Mouse (Mus musculus): ENCODE results near the gene Mdc1.

Mdc1 gene

GRCm38 (mm10) chr17:35848112-35848511 lies 6.8 kb downstream of the Mdc1 start:
- peak; percentile 83 for DNase-seq (ENCODE audit: low read depth, low spot score)

- no peak for DNase-seq (ENCODE audit: low read depth, low spot score)
These were observed 9.7 kb downstream of the Mdc1 start for GRCm38 (mm10) chr17:35850974-35851373.

- DNase-seq (ENCODE audit: low read depth, low spot score), result no peak
These were observed 18.1 kb downstream of the Mdc1 start for GRCm38 (mm10) chr17:35859371-35859770.

GRCm38 (mm10) chr17:35859835-35860234 lies 18.5 kb downstream of the Mdc1 start:
- no peak for DNase-seq (ENCODE audit: low read depth, low spot score)

- DNase-seq (ENCODE audit: low read depth, low spot score), result no peak
These were observed 19.5 kb downstream of the Mdc1 start for GRCm38 (mm10) chr17:35860831-35861197.

DNA sequence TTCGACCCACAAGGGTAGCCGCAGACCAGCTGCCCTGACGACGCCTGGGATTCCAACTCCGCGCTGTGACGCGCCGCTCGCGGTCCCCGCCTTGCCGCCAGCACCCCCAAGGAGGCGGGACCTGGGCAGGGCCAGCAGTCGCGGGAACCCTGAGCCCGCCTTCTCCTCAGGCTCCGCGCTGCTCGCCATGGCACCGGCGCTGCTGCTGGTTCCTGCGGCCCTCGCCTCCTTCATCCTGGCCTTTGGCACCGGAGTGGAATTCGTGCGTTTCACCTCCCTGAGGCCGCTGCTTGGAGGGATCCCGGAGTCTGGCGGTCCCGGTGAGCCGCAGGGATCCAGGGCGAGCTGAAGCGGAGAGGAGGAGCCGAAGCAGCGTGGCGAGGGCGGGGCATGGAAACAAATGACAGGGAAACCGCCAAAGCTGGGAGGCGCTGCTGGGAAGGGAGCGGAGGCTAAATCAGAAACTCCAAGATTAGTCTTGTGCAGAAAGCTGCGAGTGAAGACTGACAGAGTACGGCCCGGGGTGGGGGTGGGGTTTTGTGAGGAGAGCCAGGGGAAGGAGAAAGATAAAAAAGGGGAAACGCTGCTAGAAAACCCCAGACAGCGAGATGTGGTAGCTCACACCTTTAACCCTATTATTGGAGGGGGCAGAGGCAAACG lies 20.0 kb downstream of the Mdc1 start, which contains the start of gene Nrm:
Gene Nrm, plus strand, starts transcription at position 121 of the 660 bp plus-strand sequence.
- DNase-seq (ENCODE audit: low read depth, low spot score), result peak; percentile 95

DNA sequence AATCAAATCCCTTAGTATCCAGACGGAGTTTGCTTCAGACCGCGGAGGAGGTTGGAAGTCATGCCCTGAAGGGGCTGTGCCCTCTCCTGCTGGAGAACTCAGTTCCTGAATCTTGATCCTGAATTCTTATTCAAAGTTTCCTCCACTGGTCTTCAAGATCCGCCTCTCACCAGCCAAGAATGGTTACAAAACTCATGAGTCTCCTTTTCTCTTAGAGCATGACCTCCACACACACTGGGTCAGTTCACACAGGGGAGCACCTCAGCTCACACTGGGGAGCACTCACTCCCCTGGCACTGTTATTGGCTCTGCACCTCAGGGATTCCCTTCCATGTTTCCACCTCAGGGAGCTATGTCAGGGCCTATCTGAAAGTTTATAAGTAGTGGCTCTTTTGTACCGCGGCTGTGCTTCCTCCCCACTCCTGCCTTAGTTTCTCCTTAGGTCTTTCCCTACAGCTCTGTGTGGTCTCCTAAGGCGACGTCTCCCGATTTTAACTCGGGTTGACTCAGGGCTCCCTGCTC lies 23.6 kb downstream of the Mdc1 start:
- DNase-seq (ENCODE audit: low read depth, low spot score), result no peak

GRCm38 (mm10) chr17:35865481-35866280 lies 24.4 kb downstream of the Mdc1 start, which contains the start of gene Ppp1r18:
Gene Ppp1r18, plus strand, starts transcription at chr17:35865593.
- DNase-seq (ENCODE audit: low read depth, low spot score), result peak; percentile 40

DNA sequence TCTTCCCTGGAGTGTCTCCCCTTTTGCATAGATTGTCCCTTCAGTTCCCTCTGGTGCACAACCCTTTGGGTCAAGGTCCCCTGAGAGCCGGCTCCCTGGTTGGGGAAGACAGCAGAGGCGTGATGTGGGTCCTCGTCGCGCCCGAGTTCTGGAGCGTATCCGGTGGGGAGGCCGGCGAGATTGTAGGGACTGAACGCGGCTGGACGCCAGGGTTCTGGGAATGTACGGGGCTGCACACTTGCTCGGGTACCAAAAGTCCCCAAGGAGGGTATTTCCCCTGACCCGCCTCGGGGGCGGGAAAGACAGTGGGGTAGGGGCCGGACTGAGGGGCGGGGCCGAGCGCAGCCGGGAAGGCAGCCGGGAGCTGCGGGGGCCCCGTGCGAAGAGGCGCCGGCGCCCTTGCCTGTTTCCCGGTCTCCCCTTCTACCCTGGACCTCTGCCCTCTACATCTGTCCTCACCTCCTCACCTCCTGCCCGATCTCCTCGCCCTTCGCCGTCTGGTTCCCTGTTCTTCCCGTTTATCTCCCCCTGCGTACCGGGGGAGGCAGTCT lies 25.0 kb downstream of the Mdc1 start:
- DNase-seq (ENCODE audit: low read depth, low spot score), result no peak

DNA sequence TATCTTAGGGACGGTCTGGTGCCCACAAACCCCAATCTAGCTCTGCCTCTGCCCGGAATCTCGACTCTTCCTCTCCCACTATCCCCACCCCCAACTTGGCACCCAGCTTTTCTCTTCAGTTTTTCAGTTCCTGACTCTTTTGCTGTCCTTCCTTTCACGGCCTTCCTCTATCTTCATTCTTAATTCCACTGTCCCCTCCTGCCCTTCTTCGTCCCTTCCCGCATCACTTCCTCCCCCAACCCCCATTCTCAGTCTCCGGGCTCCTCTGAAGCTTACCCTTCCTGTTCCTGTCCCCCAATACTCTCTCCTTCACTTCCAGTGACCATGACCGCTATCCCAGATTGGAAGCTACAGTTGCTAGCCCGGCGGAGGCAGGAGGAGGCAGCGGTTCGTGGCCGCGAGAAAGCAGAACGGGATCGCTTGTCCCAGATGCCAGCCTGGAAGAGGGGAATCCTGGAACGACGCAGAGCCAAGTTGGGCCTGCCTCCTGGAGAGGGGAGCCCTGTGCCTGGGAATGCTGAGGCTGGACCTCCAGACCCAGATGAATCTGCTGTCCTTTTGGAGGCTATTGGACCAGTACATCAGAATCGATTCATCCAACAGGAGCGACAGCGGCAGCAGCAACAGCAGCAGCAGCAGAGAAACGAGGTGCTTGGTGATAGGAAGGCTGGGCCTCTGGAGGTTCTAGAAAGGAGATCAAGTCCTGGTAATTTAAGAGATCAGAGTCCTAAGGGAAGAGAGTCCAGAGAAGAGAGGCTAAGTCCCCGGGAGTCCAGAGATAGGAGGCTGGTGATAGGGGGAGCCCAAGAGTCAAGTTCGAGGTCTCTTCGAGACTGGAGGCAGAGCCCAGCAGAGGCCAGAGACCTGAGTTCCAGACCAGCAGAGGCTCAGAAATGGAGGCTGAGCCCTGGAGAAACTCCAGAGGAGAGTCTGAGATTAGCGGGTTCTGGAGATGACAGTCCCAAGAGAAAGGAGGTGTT lies 25.9 kb downstream of the Mdc1 start:
- peak; percentile 24 for DNase-seq (ENCODE audit: low read depth, low spot score)

DNA sequence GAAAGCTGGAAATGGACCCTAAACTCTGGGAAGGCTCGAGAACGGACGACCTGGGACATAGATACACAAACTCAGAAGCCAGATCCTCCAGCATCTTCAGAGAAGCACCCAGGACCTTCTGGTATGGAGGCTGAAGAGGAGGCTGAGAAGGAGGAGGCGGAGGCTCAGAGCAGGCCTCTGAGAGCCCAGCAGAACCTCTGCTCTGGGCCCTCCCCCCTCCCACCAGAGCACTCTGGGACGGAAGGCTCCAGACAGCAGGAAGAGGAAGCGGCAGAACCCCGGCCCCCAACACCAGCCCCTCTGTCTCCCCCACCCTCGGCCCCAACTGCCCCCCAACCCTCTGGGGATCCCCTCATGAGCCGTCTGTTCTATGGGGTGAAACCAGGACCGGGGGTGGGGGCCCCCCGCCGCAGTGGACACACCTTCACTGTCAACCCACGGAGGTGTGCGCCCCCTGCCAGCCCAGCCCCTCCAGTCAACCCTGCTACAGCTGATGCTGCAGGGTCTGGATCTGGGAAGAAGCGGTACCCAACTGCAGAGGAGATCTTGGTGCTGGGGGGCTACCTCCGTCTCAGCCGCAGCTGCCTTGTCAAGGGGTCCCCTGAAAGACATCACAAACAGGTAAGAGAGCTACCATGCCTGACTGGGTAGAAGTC lies 27.0 kb downstream of the Mdc1 start:
- DNase-seq (ENCODE audit: low read depth, low spot score), result peak; percentile 26

- no peak for DNase-seq (ENCODE audit: low read depth, low spot score)
These were observed 27.6 kb downstream of the Mdc1 start for GRCm38 (mm10) chr17:35868961-35869345.

DNA sequence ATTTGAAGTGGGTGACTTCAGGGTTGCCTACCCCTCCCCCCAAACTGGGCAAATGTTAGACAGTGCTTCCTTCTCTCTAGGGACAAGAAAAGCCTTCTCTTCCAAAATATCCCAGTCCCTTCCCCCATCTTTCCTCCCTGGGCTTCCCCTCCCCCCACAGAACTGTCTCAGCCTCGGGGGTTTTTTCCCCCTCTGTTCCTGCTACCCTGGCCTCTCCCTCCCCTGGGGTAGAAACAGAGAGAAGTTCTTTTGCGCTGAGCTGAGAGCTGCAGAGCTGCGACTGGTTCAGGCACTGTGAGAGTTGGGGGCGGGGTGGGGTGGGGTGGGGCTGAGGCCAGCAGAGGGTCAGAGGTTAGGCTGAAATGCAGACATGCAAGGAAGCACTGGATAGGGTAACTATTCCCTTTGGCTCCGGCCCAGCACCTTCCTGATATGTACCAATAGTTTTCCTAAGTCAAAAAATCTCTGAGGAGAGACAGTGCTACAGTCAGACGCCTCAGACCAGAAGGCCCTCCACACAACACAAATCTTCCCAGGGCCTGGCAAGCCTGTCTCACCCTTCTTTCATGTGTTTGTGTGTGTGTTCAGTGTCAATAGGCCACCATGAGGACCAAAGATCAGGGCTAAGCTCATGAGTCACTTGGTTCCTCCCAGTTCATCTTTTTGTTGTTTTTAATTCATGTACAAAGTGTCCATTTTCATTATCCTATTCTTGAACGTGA lies 28.2 kb downstream of the Mdc1 start:
- DNase-seq (ENCODE audit: low read depth, low spot score), result no peak

- DNase-seq (ENCODE audit: low read depth, low spot score), result peak; percentile 51
These were observed 29.0 kb downstream of the Mdc1 start for GRCm38 (mm10) chr17:35870151-35870883.

DNA sequence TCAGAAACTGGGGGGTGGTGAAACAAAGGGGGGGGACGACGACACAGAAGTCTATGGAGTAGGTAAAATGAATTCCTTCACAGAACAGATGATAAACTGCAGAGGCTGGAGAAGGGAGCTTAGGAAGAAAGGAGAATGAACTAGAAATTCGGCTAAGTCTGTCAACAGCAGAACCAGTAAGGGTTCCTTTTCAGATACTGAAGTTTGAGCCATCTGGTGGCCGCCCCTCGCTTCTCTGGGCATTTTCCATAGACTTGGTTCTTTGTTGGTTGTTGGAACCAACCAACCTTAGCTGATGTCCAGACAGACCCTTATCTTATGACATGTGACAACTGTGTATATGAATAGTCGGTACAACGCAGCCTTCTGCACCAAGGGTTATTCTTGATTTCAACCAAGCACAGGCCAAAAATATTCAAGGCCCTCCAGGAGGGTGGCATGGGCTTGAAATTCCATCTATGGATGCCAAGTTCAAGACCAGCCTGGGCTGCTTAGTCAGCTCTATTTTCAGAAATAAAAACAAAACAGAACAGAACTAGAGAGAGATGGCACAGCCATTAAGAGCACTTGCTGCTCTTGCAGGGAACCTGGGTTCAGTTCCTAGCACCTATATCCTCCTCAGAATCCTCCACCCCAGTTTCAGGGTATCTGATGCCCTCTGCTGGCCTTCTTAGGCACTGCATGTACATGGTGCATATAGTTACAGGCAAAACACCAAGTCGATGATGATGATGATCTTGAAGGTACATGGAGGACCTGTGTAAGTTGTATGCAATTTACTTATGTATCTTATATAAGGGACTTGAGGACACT lies 29.8 kb downstream of the Mdc1 start:
- no peak for DNase-seq (ENCODE audit: low read depth, low spot score)

- peak; percentile 92 for DNase-seq (ENCODE audit: low read depth, low spot score)
These were observed 32.6 kb downstream of the Mdc1 start for GRCm38 (mm10) chr17:35873774-35874519.

DNA sequence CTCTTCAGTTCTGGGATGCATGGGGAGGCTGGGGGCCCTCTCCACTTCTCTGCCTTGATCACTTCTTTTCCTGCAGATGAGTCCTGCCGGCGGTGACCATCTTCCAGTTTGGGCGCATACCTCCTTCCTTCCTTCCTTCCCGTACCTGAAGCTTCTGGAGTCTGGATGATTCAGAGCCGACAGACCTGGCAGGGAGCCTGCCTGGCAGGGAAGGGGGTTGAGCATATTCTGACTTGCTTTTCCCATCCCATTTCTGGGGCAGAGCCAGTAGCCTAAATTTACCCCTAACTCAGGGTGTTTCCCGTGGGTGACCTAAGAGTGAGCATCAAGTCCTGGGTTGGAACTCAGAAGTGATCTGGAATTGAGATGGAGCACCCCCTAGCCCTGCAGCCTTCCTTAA lies 33.4 kb downstream of the Mdc1 start:
- peak; percentile 82 for DNase-seq (ENCODE audit: low read depth, low spot score)

All from brain, adult 2 months (tissue).